Mouse (Mus musculus) CD8-positive naive resting alpha-beta T cell, adult 2 months (primary cell): Measurements from ENCODE around the gene Siglech.
"Not testable (repeated sequence)": the region's sequence is repeated elsewhere in the genome, so short reads cannot be mapped to it uniquely, and the experiment has no call there.

Source experiments
- DNase-seq, 2 experiments: peaks; one replicate each; pipeline ENCODE4 v3.0.0; 2022; ENCODE audit warnings: low read depth in 2 of 2, low spot score in 2 of 2

Siglech gene

GRCm38 (mm10) chr7:55767926-55768325 is at the start of gene Siglech:
TSS of gene Siglech (plus strand) at chr7:55768178.
- DNase-seq, result no peak

GRCm38 (mm10) chr7:55722673-55723072 is 45.3 kb upstream of the Siglech start:
- no peak for DNase-seq

GRCm38 (mm10) chr7:55728903-55729302 is 39.1 kb upstream of the Siglech start:
- no peak for DNase-seq

GRCm38 (mm10) chr7:55734483-55734882 is 33.5 kb upstream of the Siglech start:
- DNase-seq, result no peak

- DNase-seq, result no peak
Observed at GRCm38 (mm10) chr7:55737125-55737912, 30.7 kb upstream of the Siglech start.

- no peak for DNase-seq
Observed at GRCm38 (mm10) chr7:55743614-55744267, 24.2 kb upstream of the Siglech start.

- no peak for DNase-seq
Observed at GRCm38 (mm10) chr7:55744566-55745220, 23.3 kb upstream of the Siglech start.

GRCm38 (mm10) chr7:55750841-55751240 is 17.1 kb upstream of the Siglech start:
- no peak for DNase-seq

- DNase-seq, result no peak
Observed at GRCm38 (mm10) chr7:55759346-55759745, 8.6 kb upstream of the Siglech start.

GRCm38 (mm10) chr7:55780011-55780410 is 12.0 kb downstream of the Siglech start:
- no peak for DNase-seq

GRCm38 (mm10) chr7:55782493-55782892 is 14.5 kb downstream of the Siglech start:
- no peak for DNase-seq

GRCm38 (mm10) chr7:55784580-55784979 is 16.6 kb downstream of the Siglech start:
- DNase-seq, result no peak

GRCm38 (mm10) chr7:55790586-55790985 is 22.6 kb downstream of the Siglech start:
- not testable (repeated sequence) for DNase-seq

- DNase-seq, result no peak
Observed at GRCm38 (mm10) chr7:55792280-55792679, 24.3 kb downstream of the Siglech start.

- DNase-seq, result no peak
Observed at GRCm38 (mm10) chr7:55793236-55793951, 25.4 kb downstream of the Siglech start.

GRCm38 (mm10) chr7:55793952-55794603 is 26.1 kb downstream of the Siglech start, which contains the start of gene Tubgcp5:
TSS of gene Tubgcp5 (plus strand) at chr7:55794154.
- DNase-seq, result peak; percentile 93 to 94

GRCm38 (mm10) chr7:55799981-55800380 is 32.0 kb downstream of the Siglech start:
- DNase-seq, result no peak

GRCm38 (mm10) chr7:55809967-55810366 is 42.0 kb downstream of the Siglech start:
- DNase-seq, result no peak

- DNase-seq, result no peak
Observed at GRCm38 (mm10) chr7:55824468-55824867, 56.5 kb downstream of the Siglech start.

GRCm38 (mm10) chr7:55827551-55827950 is 59.6 kb downstream of the Siglech start:
- no peak for DNase-seq
